Mouse (Mus musculus) monocyte, adult 5-6 weeks (primary cell): ENCODE data around the gene Fbn1. TPM values are rescaled to one million over a fixed set of nuclear protein-coding genes. Genes with fewer than 3 reads are reported as not detected.

ENCODE experiments used
- ATAC-seq: fragments of 153-309, 156-312 bp; replicated peaks from 2 replicates; pipeline ENCODE4 v1.8.0; 2017; ENCODE audit warnings: mild to moderate bottlenecking; ENCODE audit not compliant: low TSS enrichment, insufficient number of reproducible peaks, severe bottlenecking, poor library complexity, low FRiP score
- total RNA-seq: library from RNA; stranded (forward); fragments of 200-1000, 200-491, 200-594 nt; gene quantifications from 3 replicates; pipeline ENCODE4 v1.2.3, GENCODE M21; 2017

Fbn1 gene
- total RNA-seq, 1 experiment from 2014 or later, result not detected

DNA sequence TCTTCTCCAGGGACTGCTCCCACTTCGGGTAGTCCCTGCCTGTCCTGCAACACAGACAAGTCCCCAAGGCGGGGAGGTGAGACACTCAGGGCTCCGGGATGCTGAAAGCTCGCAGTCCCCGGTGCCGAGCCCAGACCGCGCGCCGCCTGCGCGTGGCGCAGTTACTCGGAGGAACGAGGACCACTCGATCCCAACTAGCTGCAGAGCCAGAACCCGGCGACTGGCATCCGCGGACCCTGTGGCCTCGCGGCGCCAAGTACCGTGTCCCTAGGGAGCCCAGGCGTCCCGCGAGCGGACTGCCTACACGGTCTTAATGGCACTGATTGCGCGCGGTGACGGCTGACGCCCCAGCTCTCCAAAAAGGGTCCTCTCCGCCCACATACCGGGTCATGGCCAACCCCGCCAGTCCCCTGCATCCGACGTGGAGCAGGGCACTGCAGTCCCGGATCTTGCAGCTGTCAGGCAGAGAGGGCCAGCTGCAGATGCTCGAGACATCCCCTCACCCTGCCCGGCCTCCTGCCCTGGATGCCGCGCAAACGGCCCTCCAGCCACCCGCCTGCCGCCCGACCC, 2.0 kb downstream of the Fbn1 start:
- ATAC-seq, result no peak

DNA sequence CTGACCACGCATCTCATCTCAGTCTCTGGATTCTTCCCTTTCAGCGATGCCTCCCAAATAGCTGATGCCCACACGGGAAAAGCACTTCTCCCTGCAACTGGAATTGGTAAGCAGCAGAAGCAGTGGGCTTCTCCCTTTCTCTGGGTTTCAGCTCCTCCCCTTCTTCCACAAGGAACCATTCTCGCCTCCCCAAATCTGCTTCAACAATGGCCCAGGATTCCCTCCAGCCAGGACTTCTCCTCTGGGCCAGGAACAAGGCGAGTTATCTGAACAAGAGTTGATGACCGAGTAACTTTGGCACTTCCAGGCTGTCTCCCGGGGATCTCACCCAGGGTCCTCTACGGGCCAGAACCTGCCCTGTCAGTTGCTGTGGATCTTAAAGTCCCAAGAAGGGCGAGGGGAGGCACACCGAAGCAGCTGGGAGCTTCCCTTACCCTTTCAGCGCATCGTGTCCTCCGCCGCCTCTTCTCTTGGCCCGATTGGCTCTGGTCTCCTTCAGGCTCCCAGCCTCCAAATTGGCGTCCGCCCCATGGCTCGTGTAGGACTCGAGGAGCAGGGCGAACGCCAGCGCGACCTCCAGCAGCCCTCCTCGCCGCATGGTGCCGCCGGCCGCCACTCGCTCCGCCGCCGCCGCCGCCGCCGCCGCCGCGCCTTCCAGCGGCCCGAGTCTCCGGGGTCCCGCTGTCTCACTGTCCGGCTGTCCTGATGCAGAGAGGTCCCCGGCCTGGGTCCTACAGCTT, 2.6 kb downstream of the Fbn1 start, which contains the start of gene Gm9913:
Gene Gm9913 (plus strand): TSS at position 84 of the 740 bp plus-strand sequence.
- ATAC-seq, result no peak

DNA sequence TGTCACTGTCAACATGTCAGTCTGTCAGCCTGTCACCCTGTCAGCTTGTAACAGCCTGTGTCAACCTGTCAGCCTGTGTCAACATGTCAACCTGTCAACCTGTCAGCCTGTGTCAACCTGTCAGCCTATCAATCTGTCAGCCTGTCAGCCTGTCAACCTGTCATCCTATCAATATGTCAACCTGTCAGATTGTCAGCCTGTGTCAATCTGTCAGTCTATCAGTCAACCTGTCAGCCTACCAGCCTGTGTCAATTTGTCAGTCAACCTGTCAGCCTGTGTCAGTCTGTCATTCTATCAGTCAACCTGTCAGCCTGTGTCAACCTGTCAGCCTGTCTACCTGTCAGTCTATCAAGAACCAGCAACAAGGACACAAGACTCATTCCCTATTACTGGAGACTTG, 6.3 kb downstream of the Fbn1 start:
- no peak for ATAC-seq

DNA sequence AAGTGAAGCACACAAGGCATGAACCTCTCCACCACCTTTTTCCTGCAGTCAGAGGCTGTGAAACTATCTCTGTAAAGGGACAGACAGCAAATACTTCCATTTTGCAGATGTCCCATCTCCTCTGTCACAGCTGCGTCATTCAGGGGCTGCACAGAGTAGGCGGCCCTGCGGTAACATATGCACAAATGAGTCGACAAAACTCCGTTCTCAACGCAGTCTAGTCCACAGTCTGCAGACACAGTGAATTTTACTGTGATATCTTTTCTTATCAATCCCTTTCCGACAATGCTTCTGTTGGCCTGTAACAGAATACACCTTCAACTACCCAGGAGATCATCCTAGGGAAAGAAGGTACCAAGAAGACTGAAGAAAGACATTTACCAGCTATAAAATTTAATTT, 9.6 kb downstream of the Fbn1 start:
- ATAC-seq, result no peak

DNA sequence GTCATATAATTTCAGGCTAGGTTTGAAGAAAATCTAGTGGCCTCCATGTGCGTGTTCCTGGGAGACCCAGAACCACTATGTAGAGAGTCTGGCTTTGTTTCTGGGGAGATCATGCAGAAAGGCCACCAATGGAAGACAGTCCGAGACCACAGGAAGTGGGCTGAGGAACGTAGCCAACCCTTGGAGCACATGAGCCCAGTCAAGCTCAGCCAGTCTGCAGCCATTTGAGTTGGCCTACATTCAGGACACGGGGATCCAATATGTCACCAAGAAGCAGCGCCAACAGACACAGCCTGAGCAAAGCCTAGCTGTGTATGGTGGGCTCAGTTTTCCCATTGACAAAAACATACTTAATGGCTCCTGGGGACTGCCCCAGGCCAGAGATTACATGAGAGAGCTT, 11.1 kb downstream of the Fbn1 start:
- ATAC-seq, result no peak

DNA sequence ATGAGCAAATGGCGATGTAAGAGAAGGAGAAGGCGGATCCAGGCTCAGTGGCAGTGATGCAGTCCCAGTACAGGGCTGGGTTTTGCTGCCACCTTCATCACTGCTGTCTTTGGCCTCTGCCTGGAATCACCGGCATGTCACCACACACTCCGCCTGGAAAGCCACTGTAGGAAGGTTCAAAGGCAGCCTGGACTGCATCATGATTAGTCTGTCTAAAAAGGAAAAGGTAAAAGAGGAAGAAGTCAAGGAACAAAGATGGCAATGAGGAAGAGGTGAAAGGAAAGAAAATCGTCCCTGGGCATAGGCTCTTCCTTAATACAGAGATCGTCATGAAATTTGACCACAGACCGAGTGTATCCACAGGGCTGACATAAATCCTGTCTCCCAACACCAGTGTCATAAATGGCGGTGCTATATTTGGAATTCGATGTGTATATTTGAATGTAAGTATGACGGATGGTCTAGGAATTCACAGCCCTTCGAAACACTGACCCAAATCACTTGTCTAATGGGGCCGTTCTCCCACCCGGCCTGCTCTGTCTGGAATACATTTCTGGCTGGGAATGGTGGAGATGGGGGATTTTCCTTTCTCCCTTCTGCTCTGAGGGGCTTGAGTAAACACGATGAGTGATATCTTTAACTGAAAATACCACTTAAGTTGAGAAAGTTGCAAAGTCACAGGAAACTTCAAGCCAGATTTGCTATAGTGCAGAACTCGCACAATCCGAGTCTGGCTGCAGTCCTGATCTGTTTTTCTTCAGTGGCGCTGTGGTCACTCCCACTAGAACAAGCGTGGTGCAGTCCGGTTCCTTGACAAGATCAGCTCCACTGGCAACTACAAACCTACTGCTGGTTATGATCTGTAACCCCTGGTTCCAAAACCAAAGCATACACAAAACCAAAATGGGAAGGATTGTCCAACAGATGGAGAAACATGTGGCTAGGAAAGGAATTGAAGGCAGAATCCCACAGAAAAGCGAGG, 12.7 kb downstream of the Fbn1 start:
- ATAC-seq, result no peak

DNA sequence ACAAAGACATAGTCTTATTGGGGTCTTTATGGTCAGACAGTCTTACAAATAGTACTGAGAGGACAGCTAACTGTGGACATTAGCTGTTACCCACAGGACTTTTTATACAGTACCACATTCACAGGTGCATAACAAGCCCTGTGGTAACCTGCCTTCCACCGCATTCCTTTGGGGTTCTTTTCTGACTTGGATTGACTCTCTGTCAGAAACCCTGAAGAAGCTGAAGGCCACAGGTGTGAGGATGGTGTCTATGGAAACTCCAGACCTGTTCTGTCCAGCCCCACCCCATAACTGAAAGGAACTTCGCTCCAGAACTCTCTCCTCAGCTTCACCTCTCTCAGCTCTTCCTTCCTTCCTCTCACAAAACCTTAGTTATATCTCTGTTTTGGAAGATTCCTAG, 13.5 kb downstream of the Fbn1 start:
- no peak for ATAC-seq

DNA sequence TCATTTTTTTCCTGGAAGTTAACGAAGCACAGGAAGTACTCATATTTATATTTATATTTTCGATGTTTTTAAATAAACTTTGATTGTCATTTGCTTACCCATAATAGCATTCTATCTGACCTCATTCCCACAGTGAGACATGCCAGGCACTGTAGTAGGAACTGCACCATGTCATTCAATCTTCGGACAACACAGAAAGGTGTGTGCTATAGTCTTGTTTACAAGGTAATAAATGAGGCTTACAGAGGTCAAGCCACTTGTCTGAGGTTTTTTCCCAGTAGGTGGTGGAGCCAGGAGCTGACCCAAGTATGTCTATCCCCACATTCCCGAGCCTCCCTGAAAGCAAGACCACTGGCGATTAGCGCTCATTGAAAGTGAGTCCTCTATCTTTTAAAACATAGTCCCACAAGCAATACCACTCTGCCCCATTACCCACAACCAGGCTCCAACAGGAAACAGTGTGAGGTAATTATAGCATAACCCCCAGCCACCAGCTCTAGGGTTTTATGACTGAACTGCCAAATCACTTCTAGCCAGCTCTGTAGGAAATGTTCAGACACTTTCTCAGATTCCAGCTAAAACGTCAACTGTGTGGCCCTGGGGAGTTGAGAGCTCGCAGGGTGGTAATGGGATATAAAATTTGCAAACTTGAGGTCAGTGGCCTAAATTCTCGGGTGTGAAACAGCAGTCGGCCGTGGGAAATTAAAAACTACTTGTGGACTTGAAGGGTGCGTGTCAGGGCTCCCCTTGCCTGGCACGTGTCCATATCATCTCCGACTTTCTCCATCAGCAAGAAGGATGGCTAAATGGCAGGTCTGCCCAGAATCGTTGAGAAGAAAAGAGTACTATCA, 15.5 kb downstream of the Fbn1 start:
- ATAC-seq, result no peak

DNA sequence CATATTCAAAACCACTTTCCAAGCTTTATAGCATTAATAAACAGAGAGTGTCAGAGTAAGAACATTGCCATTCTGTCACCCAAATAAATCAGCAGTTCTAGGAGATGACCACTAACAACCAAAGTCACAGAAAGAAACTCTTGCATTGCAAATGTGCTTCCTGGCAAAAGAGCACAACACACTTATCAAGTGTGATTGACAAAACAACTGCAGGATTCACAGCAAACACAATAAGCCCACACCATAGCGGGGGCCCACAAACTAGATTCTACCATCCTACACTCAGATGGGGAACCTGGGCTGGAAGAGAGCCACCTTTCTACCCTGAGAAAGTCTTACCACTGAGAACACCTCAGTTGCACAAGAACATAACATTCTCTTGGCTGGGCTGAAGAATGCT, 17.8 kb downstream of the Fbn1 start:
- ATAC-seq, result no peak

DNA sequence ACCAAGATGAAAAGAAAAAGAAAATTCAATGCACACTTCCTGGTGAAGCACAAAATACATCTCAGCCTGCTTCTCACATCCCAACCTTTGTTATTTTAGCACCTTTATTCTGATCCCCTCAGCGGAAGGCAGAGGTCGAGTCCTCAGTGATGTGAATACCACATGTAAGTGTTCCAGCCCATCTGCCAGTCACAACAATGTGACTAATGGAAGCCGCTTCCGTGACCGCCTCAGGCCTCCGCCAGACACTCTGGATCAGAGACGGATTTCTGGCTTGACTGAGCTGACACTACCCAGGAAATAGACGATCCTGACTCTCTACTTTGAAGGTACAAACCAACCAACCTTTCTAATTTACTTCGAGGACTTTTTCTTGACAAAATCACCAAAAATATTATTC, 22.9 kb downstream of the Fbn1 start:
- no peak for ATAC-seq

DNA sequence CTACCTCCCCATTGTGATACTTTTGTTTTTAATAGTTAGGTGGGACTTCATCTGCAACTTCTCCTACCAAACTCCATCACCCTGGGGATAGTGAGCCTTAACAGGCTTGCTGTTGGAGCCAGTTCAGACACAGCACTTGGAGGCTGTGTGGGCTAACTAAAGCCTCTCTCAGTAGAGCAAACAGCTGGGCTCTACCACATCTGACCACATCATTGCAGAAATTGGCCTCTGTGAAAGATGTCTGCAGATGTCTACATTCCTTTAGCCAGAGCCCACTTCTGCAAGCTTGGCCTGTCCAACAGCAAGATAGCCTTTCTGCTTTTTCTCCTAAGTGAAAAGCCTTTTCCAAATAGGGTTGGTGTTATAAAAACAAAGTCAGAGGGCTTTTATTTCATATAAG, 23.6 kb downstream of the Fbn1 start:
- no peak for ATAC-seq

DNA sequence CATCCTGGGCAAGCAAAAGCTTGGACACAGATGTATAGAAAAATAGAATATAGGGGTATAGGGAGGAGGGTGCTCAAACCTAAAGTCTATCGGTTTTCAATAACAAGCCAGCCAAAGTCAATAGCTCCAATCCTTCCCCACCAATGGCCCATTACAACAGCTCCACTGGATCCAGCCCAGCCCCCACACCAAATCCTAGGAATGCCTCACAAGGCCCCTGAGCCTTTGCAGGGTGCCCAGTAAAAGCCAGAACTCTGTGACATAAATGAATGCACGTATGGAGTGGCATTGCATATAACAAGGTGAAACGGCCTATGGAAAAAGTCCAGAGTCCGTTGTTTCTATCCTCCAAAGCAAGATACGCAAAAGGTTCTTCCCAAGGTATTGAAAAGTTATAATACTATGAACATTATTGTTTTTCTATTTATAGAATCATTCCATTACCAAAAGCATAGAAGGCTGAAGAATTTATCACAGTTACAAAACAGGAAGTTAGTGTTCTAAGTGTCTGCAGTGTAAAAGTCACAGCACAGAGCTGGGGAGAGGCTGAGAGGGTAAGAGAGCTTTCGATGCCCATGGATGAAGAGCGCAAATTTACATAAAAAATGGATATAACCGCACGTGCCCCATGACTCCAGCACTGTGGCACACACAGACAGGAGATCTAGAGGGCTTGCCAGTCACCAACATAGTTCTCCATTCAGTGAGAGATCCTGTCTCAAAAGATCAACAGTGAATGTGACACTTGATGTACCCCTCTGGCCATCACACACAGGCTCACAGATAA, 26.1 kb downstream of the Fbn1 start:
- no peak for ATAC-seq

DNA sequence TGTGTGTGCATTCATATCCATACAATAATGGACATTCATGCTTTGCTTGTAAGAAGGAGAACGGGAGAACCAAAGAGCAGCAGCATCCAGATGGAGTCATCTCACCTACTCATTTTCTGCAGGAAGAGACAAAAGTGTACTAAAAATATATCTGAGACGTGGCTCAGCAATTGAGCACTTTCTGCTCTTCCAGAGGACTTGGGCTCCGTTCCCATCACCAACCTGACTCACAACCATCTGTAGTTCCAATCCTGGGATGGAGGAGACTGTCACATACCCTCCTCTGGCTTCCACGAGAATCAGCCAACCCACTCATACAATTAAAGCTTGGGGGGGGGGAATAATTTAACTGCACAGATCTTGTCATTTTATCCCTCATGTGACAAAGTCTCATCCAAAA, 26.7 kb downstream of the Fbn1 start:
- ATAC-seq, result no peak

DNA sequence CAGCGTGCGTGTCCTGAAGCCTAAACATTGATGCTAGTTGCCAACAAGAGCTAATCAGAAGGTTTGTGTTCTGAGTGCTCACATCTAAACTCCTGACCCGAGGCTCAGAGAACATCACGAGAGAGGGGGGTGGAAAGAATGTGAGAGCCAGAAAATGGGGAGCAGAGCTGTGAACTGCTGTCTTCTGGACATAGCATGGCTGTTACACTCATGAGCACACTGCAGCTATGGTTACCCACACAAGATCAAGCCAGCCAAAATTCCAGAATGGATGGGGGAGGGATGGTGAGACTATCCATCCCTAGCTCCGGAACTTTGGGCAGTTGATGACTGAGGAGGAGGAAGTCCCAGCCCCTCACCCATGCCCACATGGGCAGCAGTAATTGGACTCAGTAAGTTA, 27.7 kb downstream of the Fbn1 start:
- ATAC-seq, result no peak

DNA sequence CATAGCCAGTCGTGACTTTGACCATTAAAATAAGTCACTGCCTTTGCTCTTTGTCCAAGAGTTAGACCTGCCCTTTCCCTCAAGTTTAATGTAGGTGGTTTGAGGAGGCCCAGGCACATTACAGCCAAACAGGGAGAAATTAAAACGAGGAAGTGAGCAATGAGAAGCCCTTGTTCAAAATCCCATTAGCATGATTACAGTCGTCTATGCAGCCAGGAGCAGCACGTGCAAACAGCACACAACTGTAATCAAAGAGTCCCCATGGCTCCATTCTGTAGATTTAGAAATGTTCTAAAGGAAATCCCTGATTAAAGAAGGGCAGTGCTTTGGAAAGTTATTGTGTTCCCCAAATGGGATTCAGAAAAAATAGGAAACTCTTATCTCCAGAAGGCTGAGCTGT, 29.1 kb downstream of the Fbn1 start:
- ATAC-seq, result no peak

DNA sequence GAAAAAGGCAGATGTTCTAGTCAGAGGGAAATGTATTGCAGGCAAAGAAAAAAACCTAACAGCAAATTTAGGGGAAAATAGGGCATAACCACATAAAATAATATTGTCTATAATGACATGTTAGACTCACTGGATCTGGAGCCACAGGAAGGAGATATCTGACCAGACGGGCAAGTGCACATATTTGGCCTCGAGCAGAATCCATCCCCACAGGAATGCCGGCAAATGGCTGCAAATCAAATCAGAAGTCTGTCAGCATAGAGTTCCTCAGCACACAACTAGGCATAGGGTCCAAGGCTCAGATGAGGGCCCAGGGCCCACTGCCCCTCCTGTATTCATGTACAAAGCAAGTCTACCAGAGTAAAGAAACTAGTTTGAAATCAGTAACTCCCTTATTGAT, 30.4 kb downstream of the Fbn1 start:
- no peak for ATAC-seq

DNA sequence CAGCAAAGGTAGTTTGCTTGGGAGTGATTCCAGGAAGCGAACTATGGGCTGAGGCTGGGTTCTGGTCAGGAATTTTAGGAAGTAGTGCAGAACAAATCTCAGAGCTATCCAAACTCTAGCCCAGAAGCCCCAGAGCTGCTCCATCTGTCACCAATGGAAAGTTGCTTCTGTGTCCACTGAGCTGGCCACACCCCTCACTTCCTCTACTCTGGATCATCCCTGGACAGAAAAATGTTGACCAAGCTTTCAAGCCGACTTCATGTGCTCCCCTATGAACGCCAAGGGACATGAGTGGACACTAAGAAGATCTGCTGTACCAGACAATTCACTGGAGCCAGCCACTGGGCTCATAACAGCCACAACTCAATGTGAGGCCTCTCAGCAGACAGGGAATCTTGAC, 31.6 kb downstream of the Fbn1 start:
- no peak for ATAC-seq

DNA sequence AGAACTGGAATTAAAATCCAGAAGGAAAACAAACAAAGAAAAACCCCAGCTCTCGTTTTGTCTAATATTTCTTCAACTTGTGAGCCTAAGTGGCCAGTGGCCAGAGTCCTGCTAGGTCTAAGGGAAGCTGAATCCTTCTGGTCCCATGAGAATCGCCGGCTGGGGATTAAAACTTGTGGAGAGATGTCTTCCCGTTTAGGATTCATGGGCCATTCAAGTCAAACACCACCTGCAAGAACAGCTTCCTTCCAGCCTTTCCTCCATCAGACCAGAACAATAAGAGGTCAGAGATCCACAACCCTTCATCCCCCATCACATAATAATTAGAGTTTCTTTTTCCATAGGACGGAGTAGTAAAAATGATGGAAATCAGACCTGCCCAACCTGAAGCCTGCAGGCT, 33.1 kb downstream of the Fbn1 start:
- ATAC-seq, result no peak
